Mouse (Mus musculus): ENCODE measurements around the gene Sh2d2a. TPM values are rescaled to one million over a fixed set of nuclear protein-coding genes. Genes with fewer than 3 reads are reported as not detected.

Sh2d2a gene
- polyA plus RNA-seq, 1 experiment from 2014 or later = 0.47 TPM

DNA sequence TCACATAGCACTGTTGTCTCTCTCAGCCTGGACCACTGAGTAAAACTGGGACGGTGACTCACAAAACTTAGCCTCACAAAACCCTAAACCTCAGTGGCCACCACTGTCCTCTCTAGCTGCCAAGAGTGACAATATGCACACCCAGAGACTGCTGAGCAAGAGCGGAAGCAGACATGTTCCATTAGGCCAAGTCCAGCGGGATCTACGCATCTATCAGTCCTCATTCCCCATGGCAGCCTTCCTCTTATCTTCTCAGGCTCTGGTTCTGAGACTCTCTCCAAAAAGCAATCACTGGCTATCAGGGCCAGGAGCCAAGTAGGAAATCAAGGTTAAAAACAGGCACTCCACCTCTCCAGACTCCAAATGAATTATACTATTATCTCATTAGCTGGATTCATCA is 31.2 kb downstream of the Sh2d2a start:
- Histone ChIP-seq H3K27me3 (replicated peaks; ENCODE audit: control insufficient read depth, insufficient read depth, low read length) (no peaks in the 10 kb centered on the region), H3K9ac (ENCODE audit: low read depth, low read length) (no peak overlapping the region), H3K27ac (ENCODE audit: low read depth, low read length) (no peak overlapping the region), H3K4me3 (ENCODE audit: low read depth, low read length) (no peak overlapping the region), H3K4me1 (replicated peaks; ENCODE audit: control insufficient read depth, insufficient read depth, low read length) (no peaks in the 10 kb centered on the region), H3K36me3 (ENCODE audit: control insufficient read depth, insufficient read depth) (peaks cover 19% of the 10 kb centered on the region), H3K9me3 (ENCODE audit: control insufficient read depth) (no peaks in the 10 kb centered on the region), H3K4me2 (replicated peaks; ENCODE audit: low read depth) (no peak overlapping the region)
- TF ChIP-seq CTCF (IDR thresholded peaks at IDR 0.05; ENCODE audit: low read depth) = no peak
- 91% methylated on average over 4 of the region's 4 CpGs for WGBS
- ATAC-seq = no peak

DNA sequence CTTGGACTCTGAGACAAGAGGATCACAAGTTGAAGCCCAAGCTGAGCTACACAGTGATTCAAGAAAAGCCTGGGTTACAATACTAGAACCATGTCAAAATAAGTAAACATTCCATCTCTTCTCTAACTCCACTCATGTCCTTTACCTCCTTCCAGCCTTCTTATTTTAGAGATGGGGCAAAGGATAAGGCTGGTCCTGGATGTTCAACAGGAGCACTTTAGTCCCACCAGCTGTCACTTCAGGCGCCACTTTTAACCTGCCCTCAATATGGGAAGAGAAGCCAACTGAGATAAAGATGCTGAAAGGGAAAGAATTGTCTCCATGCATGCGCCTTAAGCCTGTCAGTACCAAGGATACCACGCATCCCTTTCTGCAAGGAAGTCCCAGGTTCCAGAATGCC is 37.7 kb downstream of the Sh2d2a start:
- Histone ChIP-seq H3K9ac (ENCODE audit: low read depth, low read length) (peak overlapping the region; percentile 88; the same call in 1 of the 2 replicates), H3K4me3 (ENCODE audit: low read depth, low read length) (peak overlapping the region; percentile 84), H3K9me3 (ENCODE audit: control insufficient read depth) (no peaks in the 10 kb centered on the region), H3K27ac (ENCODE audit: low read depth, low read length) (no peak overlapping the region), H3K4me1 (replicated peaks; ENCODE audit: control insufficient read depth, insufficient read depth, low read length) (0 out of 2 replicates have a peak, but pooled peaks cover 4% of the 10 kb centered on the region), H3K27me3 (replicated peaks; ENCODE audit: control insufficient read depth, insufficient read depth, low read length) (no peaks in the 10 kb centered on the region), H3K36me3 (ENCODE audit: control insufficient read depth, insufficient read depth) (peaks cover 6% of the 10 kb centered on the region; the same call in 1 of the 2 replicates), H3K4me2 (replicated peaks; ENCODE audit: low read depth) (peak overlapping the region; percentile 89)
- WGBS = 1% methylated on average over 3 of the region's 3 CpGs
- TF ChIP-seq CTCF (IDR thresholded peaks at IDR 0.05; ENCODE audit: low read depth) = no peak
- no peak for ATAC-seq

DNA sequence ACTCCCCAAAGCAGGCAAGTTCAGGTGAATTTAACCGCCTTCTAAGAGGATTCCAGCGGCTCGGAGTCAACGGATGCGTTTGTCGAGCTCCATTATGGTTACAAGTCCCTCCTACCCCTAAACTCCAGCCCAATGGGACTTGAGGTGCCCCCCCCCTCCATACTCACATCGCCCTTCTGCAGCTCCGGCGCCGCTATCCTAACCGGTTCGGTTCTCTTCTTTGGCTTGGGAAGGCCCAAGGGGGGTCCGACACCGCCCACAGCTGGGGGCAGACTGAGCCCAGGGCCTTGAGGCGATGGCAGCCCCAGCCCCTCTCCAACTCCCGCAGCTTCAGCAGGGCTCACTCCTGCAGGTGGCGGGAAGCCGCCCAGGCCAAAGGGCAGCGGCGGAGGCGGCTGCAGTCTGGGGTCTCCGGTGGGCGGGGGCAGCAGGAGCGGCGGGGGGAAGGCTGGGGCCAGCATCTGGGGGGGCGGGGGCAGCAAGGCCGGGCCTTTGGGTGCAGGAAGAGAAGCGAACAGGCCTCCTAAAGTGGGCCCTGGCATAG is 38.2 kb downstream of the Sh2d2a start:
- under 1% methylated on average over 28 of the region's 28 CpGs for WGBS
- peak overlapping the region; percentile 71 for H3K27ac ChIP-seq (ENCODE audit: low read depth, low read length)
- 0 out of 2 replicates have a peak, but pooled peaks cover 4% of the 10 kb centered on the region for H3K4me1 ChIP-seq (replicated peaks; ENCODE audit: control insufficient read depth, insufficient read depth, low read length)

DNA sequence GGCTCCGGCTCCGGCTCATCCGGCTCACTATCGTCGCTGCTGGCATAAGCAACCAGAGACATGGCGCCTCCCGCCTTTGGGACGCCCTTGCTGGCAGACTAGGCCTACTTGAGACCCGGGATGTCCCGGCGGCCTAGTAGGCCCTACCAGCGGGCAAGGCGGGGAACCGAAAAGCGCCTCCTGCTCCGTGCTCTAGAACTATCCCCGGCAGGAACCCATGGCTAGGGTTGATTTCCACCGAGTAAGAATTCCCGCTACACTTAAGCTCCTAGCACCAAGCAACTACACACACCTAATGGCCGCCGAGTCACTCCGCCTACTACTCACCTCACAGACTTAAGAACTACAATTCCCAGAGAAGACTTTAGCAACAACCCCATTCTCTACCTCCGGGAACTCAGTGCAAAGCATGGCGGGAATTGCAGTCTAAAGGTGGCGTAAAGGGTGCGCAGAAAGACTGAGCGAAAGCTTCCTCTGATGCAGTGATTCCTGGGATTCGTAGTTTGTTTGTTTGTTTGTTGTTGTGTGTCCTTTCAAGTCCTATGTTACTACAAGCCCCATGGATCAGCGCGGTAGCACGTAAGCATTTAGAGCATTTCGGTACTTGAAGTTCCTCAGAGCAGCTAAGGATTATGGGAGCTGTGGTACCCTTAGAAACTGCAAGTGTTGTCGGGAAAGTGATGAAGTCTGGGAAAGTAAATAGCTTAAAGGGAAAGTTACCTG is 38.9 kb downstream of the Sh2d2a start, which contains the start of gene Prcc:
Prcc (minus strand) TSS at position 328 of the 723 bp plus-strand sequence.
- 0% methylated on average over 33 of the region's 33 CpGs for WGBS

More for the DNA sequence above, 38.2 kb downstream of the Sh2d2a start:
- peak overlapping the region; percentile 89 for H3K4me2 ChIP-seq (replicated peaks; ENCODE audit: low read depth)
- peak; percentile 9; the same call in 1 of the 2 replicates for TF ChIP-seq CTCF (IDR thresholded peaks at IDR 0.05; ENCODE audit: low read depth)
- H3K9ac ChIP-seq (ENCODE audit: low read depth, low read length) = peak overlapping the region; percentile 88
- H3K36me3 ChIP-seq (ENCODE audit: control insufficient read depth, insufficient read depth) = peaks cover 6% of the 10 kb centered on the region; the same call in 1 of the 2 replicates
- peak; percentile 3; the same call in 1 of the 2 replicates for ATAC-seq
- no peaks in the 10 kb centered on the region for H3K27me3 ChIP-seq (replicated peaks; ENCODE audit: control insufficient read depth, insufficient read depth, low read length)
- no peaks in the 10 kb centered on the region for H3K9me3 ChIP-seq (ENCODE audit: control insufficient read depth)
- peak overlapping the region; percentile 84 for H3K4me3 ChIP-seq (ENCODE audit: low read depth, low read length)

DNA sequence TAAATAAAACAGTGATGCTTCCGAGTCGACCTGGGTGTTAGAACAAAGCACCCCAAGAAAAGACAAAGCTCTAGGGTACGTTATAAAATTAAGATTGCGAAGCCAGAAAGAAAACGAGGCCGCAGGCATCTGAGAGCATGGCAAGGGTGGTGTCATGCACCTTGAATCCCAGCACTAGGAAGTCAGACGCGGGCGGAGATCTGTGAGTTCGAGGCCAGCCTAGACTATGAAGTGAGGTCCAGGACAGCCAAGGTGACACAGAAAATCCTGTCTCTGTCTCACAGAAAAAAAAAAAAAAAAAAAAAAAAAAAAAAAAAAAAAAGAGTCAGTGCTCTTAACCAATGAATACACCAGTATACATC is 39.4 kb downstream of the Sh2d2a start:
- TF ChIP-seq CTCF (IDR thresholded peaks at IDR 0.05; ENCODE audit: low read depth) = no peak
- Histone ChIP-seq H3K27me3 (replicated peaks; ENCODE audit: control insufficient read depth, insufficient read depth, low read length) (no peaks in the 10 kb centered on the region), H3K4me2 (replicated peaks; ENCODE audit: low read depth) (peak overlapping the region; percentile 55), H3K4me1 (replicated peaks; ENCODE audit: control insufficient read depth, insufficient read depth, low read length) (0 out of 2 replicates have a peak, but pooled peaks cover 4% of the 10 kb centered on the region), H3K27ac (ENCODE audit: low read depth, low read length) (no peak overlapping the region), H3K9ac (ENCODE audit: low read depth, low read length) (no peak overlapping the region), H3K9me3 (ENCODE audit: control insufficient read depth) (no peaks in the 10 kb centered on the region), H3K36me3 (ENCODE audit: control insufficient read depth, insufficient read depth) (no peaks in the 10 kb centered on the region), H3K4me3 (ENCODE audit: low read depth, low read length) (peak overlapping the region; percentile 84)
- ATAC-seq = no peak
- WGBS = 12% methylated on average over 10 of the region's 10 CpGs

More for the DNA sequence above, 38.9 kb downstream of the Sh2d2a start, which contains the start of gene Prcc:
- Histone ChIP-seq H3K4me3 (ENCODE audit: low read depth, low read length) (peak within 1 kb of the TSS; percentile 84), H3K27me3 (replicated peaks; ENCODE audit: control insufficient read depth, insufficient read depth, low read length) (no peaks in the 10 kb centered on the region), H3K9me3 (ENCODE audit: control insufficient read depth) (no peaks in the 10 kb centered on the region), H3K9ac (ENCODE audit: low read depth, low read length) (peak within 1 kb of the TSS; percentile 88), H3K36me3 (ENCODE audit: control insufficient read depth, insufficient read depth) (peaks cover 4% of the 10 kb centered on the region; the same call in 1 of the 2 replicates), H3K4me2 (replicated peaks; ENCODE audit: low read depth) (peak within 1 kb of the TSS; percentile 89), H3K27ac (ENCODE audit: low read depth, low read length) (peak within 1 kb of the TSS; percentile 71), H3K4me1 (replicated peaks; ENCODE audit: control insufficient read depth, insufficient read depth, low read length) (0 out of 2 replicates have a peak, but pooled peaks cover 4% of the 10 kb centered on the region)
- TF ChIP-seq CTCF (IDR thresholded peaks at IDR 0.05; ENCODE audit: low read depth) = peak; percentile 27; the same call in 1 of the 2 replicates
- peak; percentile 97 for ATAC-seq

DNA sequence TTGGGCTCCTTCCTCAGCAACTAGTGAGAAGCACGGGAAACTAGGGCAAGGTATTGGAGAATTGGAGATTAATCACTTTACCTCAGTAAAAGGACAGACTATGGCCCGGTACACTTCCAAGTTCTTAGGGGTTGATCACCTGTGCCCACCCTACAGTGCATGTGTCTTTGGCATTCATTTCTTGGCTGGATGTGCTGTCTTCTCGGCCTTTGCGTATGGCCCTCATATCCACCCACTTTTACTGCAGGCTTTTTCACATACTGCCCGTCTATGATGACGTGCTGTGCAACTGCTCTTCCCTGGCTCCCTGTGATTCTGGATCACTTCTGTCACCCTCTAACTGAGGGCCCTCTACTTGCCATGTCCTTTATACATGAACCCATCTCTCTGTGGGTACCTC is 39.9 kb downstream of the Sh2d2a start:
- WGBS = 88% methylated on average over 6 of the region's 6 CpGs
- no peak for TF ChIP-seq CTCF (IDR thresholded peaks at IDR 0.05; ENCODE audit: low read depth)
- Histone ChIP-seq H3K36me3 (ENCODE audit: control insufficient read depth, insufficient read depth) (no peaks in the 10 kb centered on the region), H3K4me3 (ENCODE audit: low read depth, low read length) (no peak overlapping the region), H3K27ac (ENCODE audit: low read depth, low read length) (no peak overlapping the region), H3K27me3 (replicated peaks; ENCODE audit: control insufficient read depth, insufficient read depth, low read length) (no peaks in the 10 kb centered on the region), H3K9me3 (ENCODE audit: control insufficient read depth) (no peaks in the 10 kb centered on the region), H3K9ac (ENCODE audit: low read depth, low read length) (no peak overlapping the region), H3K4me2 (replicated peaks; ENCODE audit: low read depth) (peak overlapping the region; percentile 55; the same call in 1 of the 2 replicates), H3K4me1 (replicated peaks; ENCODE audit: control insufficient read depth, insufficient read depth, low read length) (0 out of 2 replicates have a peak, but pooled peaks cover 4% of the 10 kb centered on the region)
- no peak for ATAC-seq

All from intestine, postnatal 0 days (tissue).